Mouse (Mus musculus) kidney, adult 2 months (tissue): ENCODE results near the gene Adamts5.

Source experiments
- CTCF ChIP-seq: fragments of 200-500 bp; conservative IDR thresholded peaks from 2 replicates; pipeline ENCODE4 v1.5.1; 2011; ENCODE audit warnings: low read depth, mild to moderate bottlenecking, control low read depth, low read length, moderate library complexity, mixed read lengths; ENCODE audit not compliant: insufficient read depth, insufficient read length
- POLR2A ChIP-seq: fragments of 200-500 bp; IDR thresholded peaks from one replicate; pipeline ENCODE4 v1.6.1; 2011; ENCODE audit warnings: low read depth, low read length, control low read depth

DNA sequence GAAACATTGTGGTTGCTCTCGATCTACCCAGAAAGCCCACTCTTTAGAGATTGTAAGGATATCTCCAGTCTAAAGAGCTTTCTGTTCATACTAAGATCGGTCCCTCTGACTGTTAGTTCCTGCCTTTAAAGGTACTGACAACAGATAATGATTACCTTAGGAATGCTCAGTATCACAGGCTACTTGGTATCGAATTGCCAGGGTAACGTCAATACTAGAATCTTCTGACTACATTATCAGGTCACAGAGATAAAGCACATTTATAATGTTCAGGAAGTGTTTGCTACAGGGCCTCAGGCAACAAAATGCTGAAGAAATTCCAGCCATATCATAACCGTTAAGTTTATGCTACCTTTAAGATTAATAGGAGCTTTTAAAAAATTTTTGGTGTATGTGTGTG is 47.1 kb downstream of the Adamts5 start:
- TF ChIP-seq CTCF = no peak
- no peak for TF ChIP-seq POLR2A
